Mouse (Mus musculus) E14TG2a.4 (cell line): ENCODE measurements around the gene Cfl1.
A peak's percentile ranks its signal among the peaks of the same experiment; 100 is the strongest.

Experiments used
- H3K27me3 ChIP-seq: 2 replicates; pipeline ENCODE4 v1.6.1; 2014; ENCODE audit warnings: low read length, control low read depth; ENCODE audit not compliant: insufficient read depth
- H3K36me3 ChIP-seq: 2 replicates; pipeline ENCODE4 v1.6.1; 2014; ENCODE audit warnings: low read length, control low read depth; ENCODE audit not compliant: insufficient read depth
- H3K4me1 ChIP-seq: replicated peaks from 2 replicates; pipeline ENCODE4 v1.6.1; 2014; ENCODE audit warnings: low read depth, low read length, control low read depth
- H3K4me3 ChIP-seq: replicated peaks from 2 replicates; pipeline ENCODE4 v1.5.1; 2014; ENCODE audit warnings: mild to moderate bottlenecking, low read length
- H3K9me3 ChIP-seq: 2 replicates; pipeline ENCODE4 v1.6.1; 2014; ENCODE audit warnings: low read length, control low read depth
- CTCF ChIP-seq: conservative IDR thresholded peaks from 2 replicates; pipeline ENCODE4 v1.5.1; 2014; ENCODE audit warnings: low read length
- NANOG ChIP-seq: IDR thresholded peaks from 2 replicates; pipeline ENCODE4 v1.6.1; 2014; ENCODE audit warnings: borderline replicate concordance, low read length, mixed read lengths
- POU5F1 ChIP-seq: IDR thresholded peaks from 2 replicates; pipeline ENCODE4 v1.6.1; 2014; ENCODE audit warnings: low read length, borderline replicate concordance

The Cfl1 gene

DNA sequence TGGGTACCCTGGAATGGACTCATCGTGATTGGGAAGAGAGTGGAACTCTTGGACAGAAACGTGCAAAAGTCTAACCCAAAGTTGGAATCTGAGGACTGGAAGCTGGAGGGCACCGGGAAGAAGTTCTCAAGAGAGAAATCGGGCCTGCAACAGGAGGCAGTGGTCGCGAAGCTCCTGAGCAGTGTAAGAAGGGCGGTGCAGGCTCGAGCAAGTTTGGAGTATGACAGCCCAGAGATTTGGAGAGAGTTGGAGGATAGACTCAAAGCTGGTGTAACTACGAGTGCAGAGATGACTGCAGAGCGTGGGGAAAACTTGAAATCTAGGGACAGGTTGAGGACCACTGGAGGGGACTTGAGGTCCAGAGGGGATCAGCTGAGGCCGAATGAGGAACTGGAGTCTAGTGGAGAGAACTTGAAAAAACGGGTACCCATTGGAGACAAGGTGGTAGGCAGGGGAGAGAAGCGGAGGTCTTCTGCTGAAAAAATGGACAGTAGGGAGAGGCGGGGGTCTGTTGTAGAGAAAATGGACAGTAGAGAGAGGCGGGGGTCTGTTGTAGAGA is 20.9 kb downstream of the Cfl1 start:
- H3K9me3 ChIP-seq: no peaks in the 10 kb centered on the region
- no peak for TF ChIP-seq NANOG
- no peak for TF ChIP-seq CTCF
- no peak for TF ChIP-seq POU5F1
- H3K36me3 ChIP-seq: no peaks in the 10 kb centered on the region
- peaks cover 51% of the 10 kb centered on the region for H3K4me1 ChIP-seq
- H3K27me3 ChIP-seq: no peaks in the 10 kb centered on the region
- H3K4me3 ChIP-seq: peak overlapping the region; percentile 80

DNA sequence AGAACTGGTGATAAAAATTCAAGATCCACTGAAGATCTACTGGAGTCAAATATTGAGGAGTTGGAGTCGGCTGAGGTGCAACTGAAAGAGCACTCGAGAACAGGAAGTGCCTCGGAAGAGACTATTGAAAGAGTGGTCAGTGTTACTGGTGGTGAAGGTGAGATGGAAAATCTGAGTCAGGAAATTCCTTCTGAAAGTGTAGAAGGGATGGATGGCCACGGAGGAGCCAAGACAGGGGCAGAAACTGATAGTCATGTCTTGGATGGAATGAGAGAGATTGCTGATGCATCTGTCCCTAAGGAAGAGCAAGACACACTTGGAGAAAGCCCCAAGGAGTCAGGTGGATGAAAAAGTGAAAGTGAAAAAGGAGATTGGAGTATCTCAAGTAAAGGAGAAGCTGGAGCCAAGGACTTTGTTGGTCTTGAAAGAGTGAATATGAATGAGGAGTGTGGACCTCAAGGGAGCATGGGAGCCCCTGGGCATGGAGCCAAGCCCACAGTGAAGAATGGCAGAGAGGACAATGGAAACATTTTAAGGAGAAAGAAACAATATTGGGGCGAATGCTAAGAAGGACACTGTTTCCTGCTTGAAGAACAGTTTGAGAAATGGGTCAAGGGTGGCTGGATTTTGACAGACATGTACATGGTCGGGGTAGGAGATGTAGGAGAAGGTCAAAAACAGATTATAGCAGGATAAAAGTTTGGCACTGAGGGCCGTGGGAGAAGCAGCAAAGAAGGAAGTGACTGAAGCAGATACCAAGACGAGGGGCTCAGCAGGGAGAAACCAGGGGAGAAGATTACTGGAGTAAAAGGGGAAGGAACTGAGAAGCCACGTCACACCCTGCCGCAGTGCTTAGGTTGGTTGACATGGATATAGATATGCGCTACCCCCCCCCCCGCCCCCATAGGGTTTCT is 22.1 kb downstream of the Cfl1 start:
- no peaks in the 10 kb centered on the region for H3K36me3 ChIP-seq
- no peak for TF ChIP-seq NANOG
- no peak for TF ChIP-seq POU5F1
- no peak for TF ChIP-seq CTCF
- no peaks in the 10 kb centered on the region for H3K27me3 ChIP-seq

DNA sequence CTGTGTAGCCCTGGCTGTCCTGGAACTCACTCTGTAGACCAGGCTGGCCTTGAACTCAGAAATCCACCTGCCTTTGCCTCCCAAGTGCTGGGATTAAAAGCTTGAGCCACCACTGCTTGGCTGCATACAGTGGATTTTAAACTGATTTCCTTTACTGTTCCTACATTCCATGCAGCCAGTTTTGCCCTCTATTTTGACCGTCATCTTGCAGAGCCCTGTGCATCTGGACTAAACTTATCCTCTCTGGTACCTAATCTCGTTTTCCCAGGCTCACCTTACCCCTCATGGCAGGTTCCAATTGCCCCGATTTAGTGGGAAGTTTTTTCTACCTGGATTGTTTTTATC is 22.7 kb downstream of the Cfl1 start:
- TF ChIP-seq POU5F1 (no peak), CTCF (no peak), NANOG (no peak)
- H3K4me3 ChIP-seq: no peak overlapping the region
- no peaks in the 10 kb centered on the region for H3K9me3 ChIP-seq
- H3K4me1 ChIP-seq: peaks cover 65% of the 10 kb centered on the region
- H3K36me3 ChIP-seq: no peaks in the 10 kb centered on the region
- H3K27me3 ChIP-seq: no peaks in the 10 kb centered on the region

More for the DNA sequence above, 22.1 kb downstream of the Cfl1 start:
- no peak overlapping the region for H3K4me3 ChIP-seq
- peaks cover 59% of the 10 kb centered on the region for H3K4me1 ChIP-seq
- no peaks in the 10 kb centered on the region for H3K9me3 ChIP-seq

DNA sequence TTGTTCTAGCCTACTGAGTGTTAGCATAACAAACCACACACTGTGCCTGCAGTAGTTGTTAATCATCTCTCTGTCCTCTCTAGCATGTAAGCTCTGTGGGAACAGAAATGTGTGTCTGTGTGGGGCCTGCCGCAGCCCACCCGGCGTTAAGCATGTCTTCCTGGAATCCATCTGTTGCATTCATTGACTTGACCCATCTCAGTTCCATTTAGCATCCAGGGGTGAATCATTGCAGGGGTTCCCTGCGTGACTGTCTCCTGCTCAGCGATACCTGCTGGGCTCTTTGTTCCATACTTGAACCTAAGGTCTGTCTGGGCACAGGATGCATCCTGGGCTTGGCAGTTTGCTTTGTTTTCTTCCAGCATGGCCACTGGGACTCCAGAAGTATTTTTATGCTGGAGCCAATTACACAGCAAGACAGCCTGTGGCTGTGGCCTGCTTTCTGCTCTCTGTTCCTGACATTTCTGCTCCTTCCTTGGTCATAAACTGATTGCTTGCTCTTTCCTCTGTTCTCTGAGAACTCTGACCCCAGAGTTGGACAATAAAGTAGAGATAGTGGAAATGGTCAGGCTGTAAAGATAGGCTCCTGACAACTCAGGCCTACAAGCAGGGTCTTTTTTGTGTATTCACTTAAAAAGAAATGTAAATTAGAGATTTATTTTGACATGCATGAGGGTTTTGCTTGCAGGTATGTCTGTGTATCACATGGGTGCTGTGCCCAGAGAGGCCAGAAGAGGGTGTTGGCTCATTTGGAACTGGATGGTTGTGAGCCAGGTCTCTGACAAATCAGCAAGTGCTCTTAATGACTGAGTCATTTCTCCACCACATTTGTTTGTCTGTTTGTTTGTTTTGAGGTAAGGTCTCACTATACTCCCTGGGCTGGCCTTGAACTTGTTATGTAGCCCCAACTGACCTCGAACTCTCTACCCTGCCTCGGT is 25.9 kb downstream of the Cfl1 start:
- H3K9me3 ChIP-seq: no peaks in the 10 kb centered on the region
- no peak overlapping the region for H3K4me3 ChIP-seq
- H3K36me3 ChIP-seq: no peaks in the 10 kb centered on the region
- no peaks in the 10 kb centered on the region for H3K27me3 ChIP-seq
- TF ChIP-seq POU5F1 (no peak), CTCF (peak; percentile 24), NANOG (peak; percentile 19; the same call in 1 of the 2 replicates)
- peaks cover 54% of the 10 kb centered on the region for H3K4me1 ChIP-seq

DNA sequence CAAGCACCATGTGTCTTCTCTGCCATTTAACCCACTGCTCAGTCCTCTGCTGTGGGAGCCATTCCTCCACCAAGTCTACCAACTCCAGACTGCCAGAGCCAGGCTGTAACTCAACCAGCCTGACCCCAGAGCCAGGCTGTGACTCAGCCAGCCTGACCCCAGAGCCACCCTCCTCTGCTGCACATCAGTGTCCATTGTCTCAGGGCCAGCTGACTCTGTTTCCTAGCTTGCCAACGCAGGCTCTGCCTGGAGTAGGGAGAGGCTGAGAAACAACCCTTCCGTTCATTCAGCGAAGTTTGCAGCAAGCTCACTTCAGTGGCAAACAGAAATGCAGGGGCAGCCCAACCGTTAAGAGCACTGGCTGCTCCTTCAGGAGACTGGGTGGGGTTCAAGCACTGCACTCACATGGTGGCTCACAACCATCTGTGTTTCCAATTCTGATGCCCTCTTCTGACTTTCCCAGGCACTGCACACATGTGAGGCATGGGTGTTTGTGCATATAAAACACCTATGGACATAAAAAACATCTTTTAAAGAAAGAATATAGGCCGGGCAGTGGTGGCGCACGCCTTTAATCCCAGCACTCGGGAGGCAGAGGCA is 26.8 kb downstream of the Cfl1 start:
- H3K9me3 ChIP-seq: no peaks in the 10 kb centered on the region
- H3K4me3 ChIP-seq: no peak overlapping the region
- no peak for TF ChIP-seq POU5F1
- no peak for TF ChIP-seq NANOG
- TF ChIP-seq CTCF: no peak; the same call in 1 of the 2 replicates
- no peaks in the 10 kb centered on the region for H3K27me3 ChIP-seq
- no peaks in the 10 kb centered on the region for H3K36me3 ChIP-seq
- H3K4me1 ChIP-seq: peaks cover 47% of the 10 kb centered on the region

DNA sequence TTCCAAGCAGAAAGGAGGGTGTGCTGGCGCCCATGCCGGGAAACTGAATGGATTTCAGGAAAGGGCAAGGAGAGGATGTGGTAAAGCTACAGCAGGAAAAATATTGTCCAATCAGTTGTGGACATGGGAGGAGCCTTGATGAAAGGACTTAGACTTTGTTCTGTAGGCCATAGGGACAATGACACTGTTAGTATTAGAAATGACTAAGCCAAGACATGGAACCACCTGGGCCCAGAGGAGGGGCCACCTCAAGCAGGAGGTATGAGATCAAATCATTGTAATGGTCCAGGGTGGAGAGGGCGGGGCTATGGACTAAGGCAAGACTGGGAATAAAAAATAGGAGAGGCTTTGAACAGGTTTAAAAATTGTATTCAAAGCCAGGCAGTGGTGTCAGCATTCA is 28.5 kb downstream of the Cfl1 start:
- Histone ChIP-seq H3K9me3 (no peaks in the 10 kb centered on the region), H3K4me3 (no peak overlapping the region), H3K27me3 (no peaks in the 10 kb centered on the region), H3K4me1 (peaks cover 47% of the 10 kb centered on the region), H3K36me3 (no peaks in the 10 kb centered on the region)
- TF ChIP-seq POU5F1 (no peak), CTCF (no peak), NANOG (no peak)

DNA sequence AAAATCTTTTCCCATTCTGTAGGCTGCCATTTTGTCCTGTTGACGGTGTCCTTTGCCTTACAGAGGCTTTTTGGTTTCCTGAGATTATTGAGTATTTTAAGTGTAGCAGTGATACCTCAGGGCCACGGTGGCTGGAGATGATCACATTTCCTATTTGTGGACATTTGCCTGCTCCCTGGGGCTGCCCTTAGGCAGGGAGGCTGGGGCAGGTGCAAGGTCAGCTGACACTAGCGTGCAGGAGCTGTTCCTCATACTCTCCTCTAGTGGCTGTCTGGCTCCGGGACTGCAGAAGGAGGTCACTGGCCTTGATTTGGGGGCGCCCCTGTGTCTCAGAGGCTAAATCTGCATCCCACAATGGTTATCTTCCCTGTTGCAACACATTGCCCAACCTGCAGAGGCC is 34.9 kb downstream of the Cfl1 start:
- H3K36me3 ChIP-seq: no peaks in the 10 kb centered on the region
- H3K9me3 ChIP-seq: no peaks in the 10 kb centered on the region
- TF ChIP-seq POU5F1: no peak
- H3K4me1 ChIP-seq: peaks cover 35% of the 10 kb centered on the region
- 0 out of 2 replicates have a peak, but pooled peaks cover 2% of the 10 kb centered on the region for H3K27me3 ChIP-seq
- H3K4me3 ChIP-seq: no peak overlapping the region
